Mouse (Mus musculus): ENCODE measurements around the gene Selenof. TPM values are rescaled to one million over a fixed set of nuclear protein-coding genes. Genes with fewer than 3 reads are reported as not detected.

Gene Selenof
- polyA plus RNA-seq, 1 experiment = not detected

- TF ChIP-seq POLR2A (IDR thresholded peaks at IDR 0.05; ENCODE audit: insufficient read depth, low read depth, low read length) = no peak
- TF ChIP-seq CTCF (IDR thresholded peaks at IDR 0.05; ENCODE audit: insufficient read depth, low read depth, low read length) = no peak
- H3K27ac ChIP-seq (ENCODE audit: insufficient read depth, low read depth, low read length) = no peak overlapping the region
- WGBS = 89% methylated on average over 4 of the region's 4 CpGs
- H3K4me3 ChIP-seq (ENCODE audit: insufficient read depth, low read depth, low read length) = no peak overlapping the region
- H3K4me1 ChIP-seq (ENCODE audit: control insufficient read depth, insufficient read depth, low read length) = no peaks in the 10 kb centered on the region
Observed at GRCm38 (mm10) chr3:144638110-144638509, 68.0 kb downstream of the Selenof start.

GRCm38 (mm10) chr3:144639387-144639786 is 69.3 kb downstream of the Selenof start:
- WGBS = 68% methylated on average over 3 of the region's 3 CpGs

DNA sequence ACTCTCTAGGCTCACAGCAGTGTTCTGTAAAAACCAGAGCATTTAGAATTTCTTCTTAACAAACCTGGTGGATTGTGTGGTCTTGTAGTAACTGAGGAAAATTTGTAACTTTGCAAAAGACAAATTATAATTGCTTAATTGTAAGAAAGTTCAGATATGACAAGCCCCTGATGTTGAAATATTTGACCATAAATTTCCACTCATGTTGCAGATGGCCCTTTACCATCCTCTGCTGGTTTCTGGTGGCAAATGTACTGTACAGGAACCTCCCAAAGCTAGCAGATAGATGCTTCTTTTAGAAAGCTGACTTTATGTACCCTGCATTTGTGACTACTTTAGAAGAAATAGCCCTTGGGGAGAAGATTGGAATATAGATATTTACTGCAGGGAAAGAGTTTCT is 69.9 kb downstream of the Selenof start:
- TF ChIP-seq CTCF (IDR thresholded peaks at IDR 0.05; ENCODE audit: insufficient read depth, low read depth, low read length) (no peak), POLR2A (IDR thresholded peaks at IDR 0.05; ENCODE audit: insufficient read depth, low read depth, low read length) (no peak)
- Histone ChIP-seq H3K27ac (ENCODE audit: insufficient read depth, low read depth, low read length) (no peak overlapping the region), H3K4me1 (ENCODE audit: control insufficient read depth, insufficient read depth, low read length) (no peaks in the 10 kb centered on the region), H3K4me3 (ENCODE audit: insufficient read depth, low read depth, low read length) (no peak overlapping the region)

More at GRCm38 (mm10) chr3:144639387-144639786, 69.3 kb downstream of the Selenof start:
- no peak overlapping the region for H3K27ac ChIP-seq (ENCODE audit: insufficient read depth, low read depth, low read length)
- no peak overlapping the region for H3K4me3 ChIP-seq (ENCODE audit: insufficient read depth, low read depth, low read length)
- TF ChIP-seq POLR2A (IDR thresholded peaks at IDR 0.05; ENCODE audit: insufficient read depth, low read depth, low read length) = no peak
- no peak for TF ChIP-seq CTCF (IDR thresholded peaks at IDR 0.05; ENCODE audit: insufficient read depth, low read depth, low read length)
- H3K4me1 ChIP-seq (ENCODE audit: control insufficient read depth, insufficient read depth, low read length) = no peaks in the 10 kb centered on the region

GRCm38 (mm10) chr3:144642141-144642540 is 72.0 kb downstream of the Selenof start:
- Histone ChIP-seq H3K4me3 (ENCODE audit: insufficient read depth, low read depth, low read length) (no peak overlapping the region), H3K4me1 (ENCODE audit: control insufficient read depth, insufficient read depth, low read length) (no peaks in the 10 kb centered on the region), H3K27ac (ENCODE audit: insufficient read depth, low read depth, low read length) (no peak overlapping the region)
- no peak for TF ChIP-seq CTCF (IDR thresholded peaks at IDR 0.05; ENCODE audit: insufficient read depth, low read depth, low read length)
- no peak for TF ChIP-seq POLR2A (IDR thresholded peaks at IDR 0.05; ENCODE audit: insufficient read depth, low read depth, low read length)
- WGBS = 71% methylated on average over 4 of the region's 4 CpGs

- no peak overlapping the region for H3K4me3 ChIP-seq (ENCODE audit: insufficient read depth, low read depth, low read length)
- no peak overlapping the region; the same call in 1 of the 2 replicates for H3K27ac ChIP-seq (ENCODE audit: insufficient read depth, low read depth, low read length)
- WGBS = 35% methylated on average over 2 of the region's 2 CpGs
- TF ChIP-seq POLR2A (IDR thresholded peaks at IDR 0.05; ENCODE audit: insufficient read depth, low read depth, low read length) = no peak
- no peak for TF ChIP-seq CTCF (IDR thresholded peaks at IDR 0.05; ENCODE audit: insufficient read depth, low read depth, low read length)
- H3K4me1 ChIP-seq (ENCODE audit: control insufficient read depth, insufficient read depth, low read length) = no peaks in the 10 kb centered on the region
Observed at GRCm38 (mm10) chr3:144643301-144643871, 73.3 kb downstream of the Selenof start.

DNA sequence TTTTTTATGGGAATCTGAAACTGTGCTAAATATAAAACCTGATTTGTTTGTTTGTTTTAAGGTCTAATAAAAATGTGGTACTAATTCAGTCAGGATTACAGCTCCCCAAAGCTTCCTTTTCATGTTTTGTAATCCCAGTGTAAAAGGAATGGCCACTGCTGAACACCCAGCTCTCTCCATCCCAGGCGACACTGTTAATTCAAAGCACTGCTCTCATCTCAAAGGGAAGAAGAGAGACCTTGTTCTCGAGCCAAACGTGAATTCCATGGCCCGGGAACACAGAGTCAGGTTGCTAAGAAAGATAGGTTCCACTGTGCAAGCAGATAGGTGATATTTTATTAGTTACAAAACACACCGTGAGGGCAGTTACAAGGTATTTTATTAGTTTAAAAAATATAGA is 74.1 kb downstream of the Selenof start:
- Histone ChIP-seq H3K27ac (ENCODE audit: insufficient read depth, low read depth, low read length) (no peak overlapping the region), H3K4me3 (ENCODE audit: insufficient read depth, low read depth, low read length) (no peak overlapping the region), H3K4me1 (ENCODE audit: control insufficient read depth, insufficient read depth, low read length) (no peaks in the 10 kb centered on the region)
- 52% methylated on average over 5 of the region's 5 CpGs for WGBS
- no peak for TF ChIP-seq CTCF (IDR thresholded peaks at IDR 0.05; ENCODE audit: insufficient read depth, low read depth, low read length)
- TF ChIP-seq POLR2A (IDR thresholded peaks at IDR 0.05; ENCODE audit: insufficient read depth, low read depth, low read length) = no peak

Other genes with a start within 250 kb of the Selenof start
- not detected in 2 replicates for gene Hs2st1, start 123 bp upstream of the Selenof start, polyA plus RNA-seq (2012; ENCODE audit: insufficient read depth, insufficient read length, low replicate concordance, missing spikeins)
- gene Sh3glb1, start 150.0 kb downstream of the Selenof start, polyA plus RNA-seq (2012; ENCODE audit: insufficient read depth, insufficient read length, low replicate concordance, missing spikeins) = 182 TPM in 1 of 2 replicates, not detected in the other
- gene Clca3a1, start 190.7 kb downstream of the Selenof start, polyA plus RNA-seq (2012; ENCODE audit: insufficient read depth, insufficient read length, low replicate concordance, missing spikeins) = not detected in 2 replicates
- gene Clca3a2, start 249.2 kb downstream of the Selenof start, polyA plus RNA-seq (2012; ENCODE audit: insufficient read depth, insufficient read length, low replicate concordance, missing spikeins) = not detected in 2 replicates

Data from olfactory bulb, adult 2 months (tissue).